Mouse (Mus musculus) liver (tissue): Measurements from ENCODE around the gene Akap17b.

Experiments
- DNase-seq: peaks from one replicate; pipeline ENCODE4 v3.0.0-alpha.2; 2020; ENCODE audit warnings: mixed read lengths

Gene Akap17b

DNA sequence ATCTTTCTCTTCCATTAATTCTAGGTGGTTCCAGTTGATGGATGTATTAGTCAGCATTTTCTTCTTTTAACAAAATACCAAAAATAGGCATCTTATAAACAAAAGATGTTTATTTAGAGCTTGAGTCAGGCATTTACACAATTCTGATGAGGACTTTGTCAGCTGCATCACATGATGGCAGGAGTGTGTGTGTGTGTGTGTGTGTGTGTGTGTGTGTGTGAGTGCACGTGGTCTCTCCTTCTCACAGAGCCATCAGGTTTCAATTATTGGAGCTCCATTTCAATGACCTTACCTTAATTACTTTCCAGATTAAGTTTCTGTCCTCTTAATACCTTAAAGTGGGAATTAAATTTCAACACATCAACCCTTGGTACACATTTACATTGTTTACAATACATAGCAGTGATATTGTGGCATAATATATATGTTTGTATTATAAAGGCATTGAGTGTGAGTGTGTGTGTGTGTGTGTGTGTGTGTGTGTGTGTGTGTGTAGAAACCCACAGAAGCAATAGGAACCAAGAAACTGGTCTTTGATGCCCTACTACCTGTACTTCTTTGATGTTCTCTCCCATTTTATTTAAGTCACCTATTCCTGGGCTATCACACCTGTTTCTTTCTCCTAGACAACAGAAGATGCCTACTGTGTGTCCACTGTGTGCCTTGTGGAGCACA is 58.4 kb downstream of the Akap17b start:
- no peak for DNase-seq

DNA sequence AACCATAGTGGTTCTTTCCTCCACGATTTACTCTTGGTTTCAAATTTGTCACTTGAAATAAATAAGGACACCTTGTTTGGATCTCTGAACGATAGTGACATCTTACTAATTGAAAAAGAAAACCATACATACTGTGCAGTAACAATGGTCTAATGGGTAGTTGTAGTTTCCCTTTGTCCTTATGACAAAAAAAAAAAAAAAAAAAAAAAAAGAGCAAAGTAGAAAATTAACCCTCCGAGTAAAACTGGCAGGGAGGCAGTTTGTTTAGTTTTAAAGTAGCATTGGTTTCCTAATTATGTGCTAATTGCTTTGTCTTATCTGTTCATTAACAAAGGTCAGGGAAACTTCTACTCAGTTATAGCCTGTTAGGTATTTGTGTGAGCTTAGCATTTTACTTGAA is 83.1 kb downstream of the Akap17b start:
- DNase-seq = no peak

DNA sequence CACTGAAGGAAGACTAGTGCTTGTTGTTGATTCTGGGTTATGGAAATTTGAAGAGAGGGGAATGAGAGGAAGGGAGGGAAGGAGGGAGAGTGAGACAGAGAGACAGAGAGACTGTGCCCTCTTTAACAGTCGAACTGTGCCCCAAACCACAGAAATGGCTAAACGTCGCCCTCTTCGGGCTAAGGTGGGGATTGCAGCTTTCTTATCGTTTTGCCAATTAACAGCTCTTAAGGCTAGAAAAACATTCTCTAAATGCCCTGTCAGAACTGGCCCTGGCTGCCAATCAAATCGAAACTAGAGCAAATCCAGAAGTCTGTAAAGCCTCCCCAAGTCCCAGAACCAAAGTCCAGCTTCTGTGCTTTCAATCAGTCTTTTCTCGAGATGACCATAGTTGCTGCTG is 83.5 kb downstream of the Akap17b start:
- DNase-seq = peak; percentile 59

DNA sequence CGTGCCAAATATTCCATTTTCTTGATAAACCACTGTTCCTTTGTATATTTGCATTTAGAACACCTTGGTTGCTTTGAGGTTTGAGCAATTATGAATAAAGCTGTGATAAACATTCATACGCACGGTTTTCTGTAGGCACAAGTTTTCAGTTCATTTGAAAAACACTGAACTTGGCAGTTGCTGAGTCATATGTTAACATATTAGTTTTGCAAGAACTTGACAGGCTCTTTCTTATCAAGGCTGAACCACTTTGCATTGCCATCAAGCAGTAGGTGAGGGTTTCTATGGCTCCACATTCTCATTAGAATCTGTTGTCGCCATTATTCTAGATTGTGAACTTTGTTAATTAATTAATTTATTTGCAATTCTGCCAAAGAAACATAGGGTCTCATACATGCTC is 85.0 kb downstream of the Akap17b start:
- DNase-seq = no peak
